Mouse (Mus musculus) R1 (cell line): ENCODE measurements at regions not wholly inside any gene's neighbourhood (a gene's known extent, or its start where the extent isn't known, plus 50 kb on each side); places are given as distances from the start of the nearest gene placed in this dataset.
A peak's percentile ranks its signal among the peaks of the same experiment; 100 is the strongest.

Source experiments
- DNase-seq: peaks from one replicate; pipeline ENCODE4 v3.0.0-alpha.2; 2018; ENCODE audit warnings: low read depth, low spot score

DNA sequence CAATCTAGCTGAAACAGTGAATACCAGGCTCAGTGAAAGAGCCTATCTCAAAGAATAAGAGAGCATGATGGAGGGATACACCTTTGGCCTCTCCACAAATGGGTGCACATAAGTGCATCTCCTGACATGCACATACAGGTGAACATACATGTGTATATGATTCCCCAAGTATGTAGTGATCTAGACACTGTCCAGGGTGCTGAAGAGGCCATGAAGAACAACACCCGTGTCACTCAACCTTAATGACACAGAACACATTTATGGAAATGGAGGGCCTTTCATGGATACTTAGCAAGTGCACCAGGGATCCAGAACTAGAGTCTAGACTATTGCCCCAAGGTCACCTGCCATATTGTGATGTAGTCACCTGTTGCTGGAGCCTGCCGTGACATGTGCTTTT is 56.9 kb downstream of the Spata19 start:
- peak; percentile 29 for DNase-seq

DNA sequence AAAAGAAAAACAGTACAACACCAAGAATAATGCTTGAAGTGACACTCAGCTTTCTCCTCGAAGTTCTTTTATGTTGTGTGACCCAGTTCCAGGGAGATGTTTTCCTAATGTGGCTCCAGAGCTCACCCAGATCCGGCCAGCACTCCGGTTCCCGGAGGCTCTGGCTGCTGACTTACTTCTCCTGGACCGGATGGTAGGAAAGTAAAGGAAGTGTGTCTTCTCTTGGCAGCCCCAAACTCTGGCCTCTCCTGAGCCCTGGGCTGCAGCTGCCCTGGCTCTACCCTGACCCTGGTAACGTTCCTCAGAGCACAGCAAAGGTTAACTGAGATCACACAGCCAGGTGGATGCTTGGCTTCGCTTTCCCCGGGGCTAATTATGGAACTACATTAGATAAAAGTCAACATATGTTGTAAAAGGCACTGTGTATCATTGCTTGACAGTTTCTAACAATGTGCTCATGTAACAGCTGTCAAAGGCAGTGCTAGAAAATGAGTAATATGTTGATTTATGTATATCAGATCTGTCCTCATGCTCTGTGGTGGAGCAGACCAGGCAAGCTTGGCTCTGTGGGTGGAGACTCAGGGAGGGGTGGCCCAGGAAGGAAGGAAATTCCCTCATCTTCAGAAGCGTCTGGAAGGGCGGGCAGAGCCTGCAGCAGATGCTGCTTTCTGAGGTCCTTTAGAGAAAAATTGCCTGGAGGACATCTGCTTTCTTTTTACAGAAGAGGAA is 57.5 kb downstream of the Spata19 start:
- no peak for DNase-seq

DNA sequence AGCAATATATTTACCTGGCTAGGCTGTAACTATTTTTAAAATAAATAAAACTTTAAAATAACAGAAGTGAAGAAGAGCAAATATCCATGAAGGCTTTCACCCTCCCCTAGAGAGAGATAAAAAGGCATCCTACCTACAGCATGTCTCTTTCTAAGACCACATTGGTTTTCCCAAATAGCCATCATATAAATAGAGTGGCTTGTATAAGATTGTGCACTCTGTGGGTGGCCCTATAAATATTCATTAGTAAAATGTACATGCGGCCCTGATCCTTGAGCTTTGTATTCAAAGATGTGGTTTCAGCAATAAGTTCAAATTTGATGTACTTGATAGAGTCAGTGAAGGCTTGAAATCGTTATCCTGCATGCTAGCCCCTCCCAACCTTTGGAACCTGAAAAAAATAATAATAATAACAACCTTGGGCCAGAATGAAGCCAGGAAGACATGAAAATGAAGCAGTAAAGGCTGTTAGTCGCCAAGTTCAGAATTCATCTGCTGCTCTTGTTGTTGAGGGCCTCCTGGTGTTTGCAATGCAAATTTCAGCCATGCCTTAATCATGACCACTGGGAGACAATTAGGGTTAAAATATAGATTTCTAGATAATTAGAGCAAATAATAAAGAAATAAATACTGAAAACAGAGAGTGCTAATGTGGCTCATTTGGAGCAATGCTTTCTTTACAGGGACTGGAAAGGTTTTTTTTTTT is 61.9 kb downstream of the Spata19 start:
- DNase-seq = no peak

DNA sequence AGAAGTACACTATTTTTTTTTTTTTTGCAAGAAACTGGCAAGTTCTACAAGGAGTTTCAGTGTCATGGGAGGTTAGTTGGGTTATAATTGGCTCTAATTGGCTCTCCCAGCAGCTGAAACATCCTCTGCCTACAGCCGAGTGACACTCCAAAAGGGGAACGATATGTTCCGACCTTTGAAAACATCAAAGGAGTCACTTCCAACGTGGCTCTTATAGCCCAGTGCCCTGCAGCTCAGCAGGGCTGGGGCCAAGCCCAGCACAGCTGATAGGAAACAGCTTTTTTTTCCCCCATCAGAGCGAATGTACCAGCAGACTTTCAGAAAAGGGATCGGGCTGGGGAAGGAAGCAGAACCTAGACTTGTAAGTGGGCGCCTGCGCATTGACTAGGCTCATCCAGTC is 64.4 kb downstream of the Spata19 start:
- DNase-seq = no peak

DNA sequence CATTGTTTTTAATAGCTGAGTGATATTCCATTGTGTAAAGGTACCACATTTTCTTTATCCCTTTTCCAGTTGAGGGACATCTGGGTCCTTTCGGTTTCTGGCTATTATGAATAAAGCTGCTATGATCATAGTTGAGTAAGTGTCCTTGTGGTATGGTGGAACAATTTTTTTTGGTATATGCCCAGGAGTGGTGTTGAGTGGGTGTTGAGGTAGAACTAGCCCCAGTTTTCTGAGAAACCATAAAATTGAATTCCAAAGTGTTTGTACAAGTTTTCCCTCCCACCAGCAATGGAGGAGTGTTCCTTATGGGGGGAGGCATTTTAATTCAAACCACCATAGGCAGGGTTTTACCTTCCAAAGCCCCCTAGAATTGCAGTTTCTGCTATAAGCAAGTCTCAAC is 67.4 kb downstream of the Spata19 start:
- DNase-seq = no peak

DNA sequence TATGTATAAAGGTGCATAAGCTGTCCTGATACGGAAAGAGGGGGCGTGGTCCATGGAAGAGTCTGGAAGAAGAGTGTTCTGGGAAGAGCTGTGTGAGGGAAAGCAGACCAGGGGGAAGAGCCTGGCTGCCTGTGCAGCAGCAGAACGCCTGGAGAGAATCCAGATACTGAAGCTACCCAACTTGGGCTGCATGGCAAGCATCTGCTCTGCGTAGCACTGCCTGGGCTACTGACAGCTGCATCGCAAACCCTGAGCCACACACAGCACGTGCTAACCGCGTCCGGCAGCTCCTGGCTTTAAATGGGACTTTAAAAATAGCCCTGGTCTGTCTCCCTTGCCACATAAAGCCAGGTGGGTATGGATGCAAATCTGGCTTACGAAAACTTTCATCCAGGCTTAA is 78.9 kb downstream of the Spata19 start:
- DNase-seq = no peak

DNA sequence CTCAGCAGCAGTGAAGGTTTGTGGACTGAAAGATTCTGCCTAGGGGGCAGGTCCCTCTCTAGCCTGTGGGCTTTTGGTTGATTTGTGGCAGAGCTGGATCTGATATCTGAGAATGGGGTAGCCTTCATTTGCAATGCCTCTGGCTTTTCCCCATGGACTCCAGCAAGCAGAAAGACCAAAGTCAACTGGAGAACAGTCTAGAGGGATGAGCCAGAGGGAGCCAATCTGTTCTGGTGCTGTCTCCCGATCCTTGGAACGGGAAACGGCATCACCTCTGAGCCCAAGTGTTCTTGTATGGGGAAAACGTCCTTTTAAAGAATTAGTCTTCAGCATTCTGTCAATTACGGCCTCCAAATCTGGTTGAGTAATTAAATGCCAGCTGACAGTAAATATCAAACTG is 80.0 kb downstream of the Spata19 start:
- no peak for DNase-seq

DNA sequence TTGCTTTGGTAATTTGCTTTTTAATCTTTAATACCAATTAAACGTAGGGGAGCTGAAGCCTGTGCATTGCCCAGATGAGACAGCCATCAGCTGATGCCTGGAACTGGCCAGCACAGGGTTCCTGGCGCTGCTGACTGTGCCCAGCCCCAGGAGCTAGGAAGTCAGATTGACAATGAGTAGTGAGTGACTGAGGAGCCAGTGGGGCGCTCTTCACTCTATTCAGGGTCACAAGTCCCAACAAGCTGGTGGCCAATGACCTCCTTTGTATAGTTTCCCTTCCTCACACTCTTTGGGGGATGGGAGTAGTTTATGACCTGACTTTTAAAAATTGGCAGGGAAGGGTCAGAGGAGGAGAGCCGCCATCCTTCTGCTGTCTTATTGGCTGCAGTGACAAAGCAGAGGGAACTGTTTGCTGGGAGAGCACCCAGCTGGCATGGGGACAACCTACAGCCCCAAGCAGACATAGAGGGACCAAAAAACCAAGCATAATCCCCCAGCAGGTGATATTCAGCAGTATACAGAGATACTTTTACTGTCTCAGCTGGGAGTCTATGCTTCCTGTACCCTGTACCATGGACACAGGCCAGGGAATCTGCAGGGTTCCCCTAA is 80.6 kb downstream of the Spata19 start:
- no peak for DNase-seq

DNA sequence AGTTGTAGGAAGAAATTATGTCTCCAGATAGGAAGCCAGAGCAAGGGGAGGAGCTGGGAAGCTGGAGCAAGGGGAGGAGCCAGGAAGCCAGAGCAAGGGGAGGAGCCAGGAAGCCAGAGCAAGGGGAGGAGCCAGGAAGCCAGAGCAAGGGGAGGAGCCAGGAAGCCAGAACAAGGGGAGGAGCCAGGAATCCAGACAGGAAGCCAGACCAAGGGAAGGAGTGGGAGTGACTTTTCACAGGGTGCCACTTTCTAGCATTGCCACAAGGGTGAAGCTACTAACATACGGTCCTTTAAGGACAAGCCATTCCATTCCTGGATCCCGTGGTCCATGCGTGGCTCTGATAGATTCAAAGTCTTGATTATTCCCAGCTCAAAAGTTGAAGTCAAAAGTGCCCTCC is 81.7 kb downstream of the Spata19 start:
- DNase-seq = peak; percentile 72

DNA sequence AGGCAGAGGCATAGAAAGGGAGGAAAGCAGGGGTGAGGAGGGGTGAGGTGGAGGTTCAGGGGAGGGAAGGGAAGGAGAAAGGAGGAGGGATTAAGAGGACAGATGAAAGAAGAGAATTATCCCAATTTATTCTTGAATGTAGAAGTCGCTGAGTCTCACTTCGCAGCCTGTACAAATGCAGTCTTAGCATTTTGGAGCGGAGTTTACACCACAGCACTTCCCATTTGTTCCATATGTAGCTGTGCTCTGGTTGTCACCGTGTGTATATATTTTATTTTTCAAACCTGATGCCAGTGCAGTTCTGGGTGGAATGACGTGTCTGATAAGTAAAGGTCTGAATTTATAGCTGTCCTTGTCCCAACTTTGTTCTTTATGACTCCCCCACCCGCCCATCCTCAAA is 105.2 kb downstream of the Spata19 start:
- DNase-seq = no peak

DNA sequence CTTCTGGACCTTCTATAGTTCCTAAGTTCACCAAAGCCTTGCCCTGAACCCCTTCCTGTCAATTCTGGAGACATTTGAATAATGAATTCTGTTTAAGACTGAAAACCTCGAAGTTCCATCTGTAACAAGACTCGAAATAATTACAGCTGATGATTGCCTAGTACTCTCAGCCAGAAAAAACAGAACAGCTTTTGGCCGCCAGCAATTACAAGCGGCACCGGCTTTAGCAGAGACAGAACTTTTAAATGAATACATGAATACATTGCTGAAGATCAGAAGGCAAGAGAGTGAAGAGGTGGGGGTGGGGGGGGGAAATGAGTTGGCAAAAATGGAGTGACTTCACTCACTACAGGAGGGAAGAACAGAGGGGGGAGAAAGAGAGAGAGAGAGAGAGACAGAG is 112.6 kb downstream of the Spata19 start:
- DNase-seq = no peak

DNA sequence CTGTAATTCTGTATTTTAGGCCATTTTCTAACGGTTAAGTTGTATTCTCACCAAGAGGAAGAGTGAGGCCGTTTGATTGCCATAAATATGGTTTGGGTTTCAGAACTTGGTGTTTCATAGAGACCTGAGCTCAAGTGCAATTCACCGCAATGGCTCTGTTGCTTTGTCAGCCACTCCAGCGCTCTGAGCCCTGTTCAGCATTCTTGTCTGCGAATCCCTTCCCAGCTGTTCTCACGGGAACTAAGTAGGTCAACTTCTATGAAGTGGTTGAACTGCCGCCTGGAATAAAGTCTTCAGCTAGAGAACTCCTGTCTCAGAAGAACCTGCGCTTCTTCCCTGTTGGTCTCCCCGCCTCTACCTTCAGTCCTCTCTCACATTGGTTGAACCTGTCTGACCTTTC is 113.1 kb downstream of the Spata19 start:
- DNase-seq = no peak

DNA sequence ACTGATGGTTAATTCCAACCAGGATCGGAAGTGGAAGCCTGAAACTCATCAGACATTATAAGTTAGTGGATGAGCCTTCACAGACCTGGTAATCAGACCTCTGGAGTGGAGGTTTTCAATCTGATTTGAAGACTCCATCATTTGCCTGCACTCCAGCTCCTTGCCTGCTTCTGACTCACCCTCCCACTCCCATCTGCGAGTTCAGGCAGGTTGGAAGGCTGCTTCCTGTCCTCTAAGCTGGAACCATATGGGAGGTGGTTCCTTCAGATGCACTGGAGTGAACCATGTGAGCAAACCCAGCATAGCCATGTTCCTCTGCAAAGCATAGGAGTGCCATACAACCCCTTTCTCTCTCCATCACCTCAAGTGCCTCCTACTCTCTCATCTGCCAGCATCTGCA is 114.6 kb downstream of the Spata19 start:
- DNase-seq = no peak

DNA sequence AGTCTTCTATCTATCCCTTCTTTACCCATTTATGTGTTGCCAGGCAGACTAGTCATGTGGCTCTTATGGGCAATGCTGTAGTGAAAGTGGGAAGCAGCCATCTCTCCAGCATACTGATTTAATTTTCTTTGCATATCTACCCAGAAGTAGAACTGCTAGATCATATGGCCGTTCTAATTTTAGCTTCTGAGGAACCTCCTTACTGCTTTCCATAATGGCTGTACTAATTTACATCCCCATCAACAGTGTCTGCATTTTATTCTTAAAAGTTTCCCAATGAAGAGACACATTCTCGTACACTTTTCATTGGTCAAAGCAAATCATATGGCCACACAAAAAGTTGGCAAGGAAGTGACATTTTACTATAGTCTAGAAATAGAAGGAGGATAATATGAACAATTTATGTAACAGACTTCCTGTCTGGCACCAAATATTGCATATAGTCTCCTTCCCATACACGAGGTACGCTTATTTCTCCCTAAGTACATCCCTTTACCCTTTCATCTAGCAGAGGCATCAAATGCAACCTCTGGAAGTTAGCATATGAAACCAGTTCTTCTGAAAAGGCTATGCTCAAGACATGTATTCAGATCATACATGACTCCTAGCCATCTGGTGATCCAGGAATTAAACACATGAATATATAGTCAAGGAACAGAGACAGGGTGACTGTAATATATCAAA is 119.0 kb downstream of the Spata19 start:
- no peak for DNase-seq

DNA sequence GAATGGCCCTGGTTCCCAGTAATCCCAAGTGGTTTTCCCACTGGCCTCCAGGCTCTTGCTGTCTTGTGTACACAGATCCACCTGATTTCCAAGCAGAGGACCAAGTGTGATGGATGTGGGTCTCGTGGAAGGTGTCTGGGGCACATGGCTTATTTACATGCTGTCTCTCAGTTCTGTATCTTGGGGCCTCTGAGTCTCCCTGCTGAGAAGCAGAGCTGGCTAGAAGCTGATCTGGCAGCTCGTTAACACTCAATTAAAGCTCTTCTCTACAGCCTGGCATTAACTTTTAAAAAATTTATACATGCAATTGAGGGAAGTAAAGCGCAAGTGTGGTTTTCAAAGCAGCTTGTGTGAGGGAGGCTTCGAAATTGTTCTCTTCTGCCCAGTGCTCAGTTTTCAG is 121.4 kb downstream of the Spata19 start:
- no peak for DNase-seq

DNA sequence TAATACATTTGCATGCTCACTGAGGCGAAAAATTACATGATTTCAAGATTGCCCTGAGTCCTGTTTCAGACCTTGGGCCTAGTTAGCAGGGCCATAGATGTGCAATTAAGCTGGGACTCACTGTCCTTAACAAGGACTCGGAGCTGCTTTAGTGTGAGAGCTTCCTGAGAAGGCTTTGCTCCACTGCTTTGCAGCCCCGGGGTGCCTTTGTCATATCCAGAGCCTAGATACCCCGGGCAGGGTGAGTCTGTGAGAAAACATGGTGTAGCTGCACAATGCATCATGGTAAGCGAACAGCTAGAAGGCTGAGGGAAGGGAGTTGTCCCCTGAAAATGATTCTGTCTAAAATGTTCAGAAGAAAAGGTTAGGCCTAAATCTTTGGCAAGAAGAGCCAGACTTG is 123.1 kb downstream of the Spata19 start:
- DNase-seq = no peak

DNA sequence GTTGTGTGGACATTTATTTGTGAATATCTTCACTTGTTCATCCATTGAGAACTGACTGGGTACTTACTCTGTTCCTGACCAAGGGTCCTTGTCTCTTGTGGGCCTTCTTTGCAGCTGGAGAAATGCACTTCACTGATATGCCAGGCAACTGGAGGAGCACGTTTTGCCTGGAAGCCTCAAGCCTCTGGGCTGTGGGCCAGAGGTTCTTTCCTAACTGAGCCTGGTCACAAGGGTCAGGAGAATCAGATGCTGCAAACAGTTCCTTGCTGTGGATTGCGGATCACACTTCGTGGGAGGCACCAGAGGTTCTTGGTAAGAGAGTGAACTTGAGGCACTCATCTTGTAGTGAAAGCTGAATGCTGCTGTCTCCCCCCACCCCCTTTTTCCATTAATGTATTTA is 124.6 kb downstream of the Spata19 start:
- DNase-seq = no peak

DNA sequence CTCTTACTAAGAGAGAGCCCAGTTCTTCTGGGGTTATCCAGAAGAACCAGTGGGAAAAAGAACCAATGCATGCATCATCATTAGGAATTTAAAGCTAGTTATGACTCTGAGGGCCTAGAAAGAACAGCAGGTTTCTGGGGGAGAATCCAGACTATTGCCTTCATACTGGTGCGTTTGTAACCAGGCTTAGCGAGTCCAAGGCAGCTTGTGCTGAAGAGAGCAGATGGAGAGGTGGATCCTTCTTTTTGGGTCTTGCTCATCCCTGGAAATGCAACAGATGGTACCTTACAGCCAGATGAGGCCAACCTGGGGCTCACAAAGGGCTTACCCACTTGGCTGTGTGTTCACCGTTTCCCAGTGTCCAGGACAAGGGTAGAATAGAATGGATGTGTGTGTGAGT is 130.1 kb downstream of the Spata19 start:
- no peak for DNase-seq

DNA sequence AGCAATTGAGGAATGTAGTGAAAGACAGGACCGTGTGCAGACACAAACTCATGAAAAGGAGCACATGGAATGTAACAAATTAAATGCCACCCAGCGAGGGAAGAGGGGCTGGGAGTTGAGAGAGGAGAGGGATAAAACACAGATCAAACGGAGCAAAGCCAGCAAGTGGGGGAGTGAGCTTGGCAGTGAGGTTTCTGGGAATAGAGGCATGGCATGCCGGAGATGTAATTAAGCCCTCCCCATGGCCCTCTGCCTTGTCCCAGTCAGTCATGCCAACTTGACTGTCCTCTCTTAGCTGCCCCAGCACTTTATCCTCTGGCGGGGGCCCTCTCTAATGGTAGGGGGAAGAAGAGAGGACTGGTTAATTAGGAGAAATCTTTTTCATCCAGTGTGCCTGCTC is 141.9 kb downstream of the Spata19 start:
- no peak for DNase-seq

DNA sequence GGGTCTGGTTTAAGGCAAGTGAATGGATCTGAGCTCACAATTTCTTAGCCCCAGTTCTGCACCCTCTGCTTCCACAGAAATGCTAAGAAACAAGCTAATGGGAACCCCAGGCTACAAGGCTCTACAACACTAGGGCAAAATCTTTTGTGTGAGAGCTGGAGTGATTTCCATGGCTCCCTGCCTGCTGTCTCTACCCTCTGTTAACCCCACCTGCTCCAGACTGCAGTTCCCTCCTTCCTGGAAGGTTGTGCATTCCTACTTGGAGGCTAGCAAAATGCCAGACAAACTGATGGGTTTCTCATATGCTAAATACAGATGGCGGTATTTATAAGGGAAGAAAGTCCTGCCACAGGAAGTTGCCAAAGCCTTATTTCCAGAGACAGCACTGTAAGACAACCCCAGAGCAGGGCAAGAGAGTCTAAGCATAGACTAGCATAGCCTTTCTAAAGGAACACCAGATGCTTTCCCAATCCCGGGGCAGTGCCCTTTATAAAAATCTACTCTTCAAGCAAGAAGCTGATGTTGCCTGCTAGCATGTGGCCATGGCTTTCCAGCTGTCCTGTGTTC is 145.1 kb downstream of the Spata19 start:
- no peak for DNase-seq

DNA sequence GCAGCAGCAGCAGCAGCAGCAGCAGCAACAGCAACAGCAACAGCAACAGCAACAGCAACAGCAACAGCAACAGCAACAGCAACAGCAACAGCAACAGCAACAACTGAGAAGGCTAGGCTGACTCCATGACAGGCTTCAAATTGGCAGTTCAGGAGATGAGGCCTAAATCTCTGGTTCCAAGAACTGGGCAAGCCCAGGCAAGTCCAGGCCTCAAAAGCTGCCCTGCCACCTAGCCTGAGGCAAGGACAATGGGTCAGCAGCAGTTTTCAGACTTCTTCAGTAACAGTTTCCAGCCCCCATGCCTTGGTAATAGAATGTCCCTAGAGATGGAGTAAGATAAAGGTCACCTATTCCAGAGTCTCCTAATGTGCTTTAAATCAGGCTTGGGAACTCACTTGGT is 158.1 kb downstream of the Spata19 start:
- peak; percentile 6 for DNase-seq
